Mouse (Mus musculus) layer of hippocampus, adult 8-10 months (tissue): Measurements from ENCODE around the gene Olfr623. TPM values are rescaled to one million over a fixed set of nuclear protein-coding genes. Genes with fewer than 3 reads are reported as not detected.

Experiments
- DNase-seq, 2 experiments: peaks; one replicate each; pipeline ENCODE4 v3.0.0; 2022; ENCODE audit warnings: low spot score in 2 of 2
- total RNA-seq, 4 experiments: library from RNA; stranded (reverse); gene quantifications; 2 replicates each; pipeline ENCODE4 v1.2.4; 2022

Gene Olfr623
- not detected for total RNA-seq

GRCm38 (mm10) chr7:103663598-103663997 lies at the start of gene Olfr623:
Gene Olfr623 (minus strand): TSS chr7:103663698.
- no peak for DNase-seq

- DNase-seq, result no peak
These were observed 48.5 kb upstream of the Olfr623 start for GRCm38 (mm10) chr7:103712024-103712423.

GRCm38 (mm10) chr7:103699469-103699868 lies 36.0 kb upstream of the Olfr623 start:
- no peak for DNase-seq

GRCm38 (mm10) chr7:103682420-103682819 lies 18.9 kb upstream of the Olfr623 start, which contains the start of gene Olfr625-ps1:
Gene Olfr625-ps1 (plus strand): TSS chr7:103682720.
- no peak for DNase-seq

GRCm38 (mm10) chr7:103671091-103671490 lies 7.6 kb upstream of the Olfr623 start, which contains the start of gene Olfr624:
Gene Olfr624 (minus strand): TSS chr7:103671191.
- DNase-seq, result no peak

GRCm38 (mm10) chr7:103644070-103644469 lies 19.4 kb downstream of the Olfr623 start:
- DNase-seq, result no peak

- no peak for DNase-seq
These were observed 20.9 kb downstream of the Olfr623 start, which contains the start of gene Olfr622 for GRCm38 (mm10) chr7:103642602-103643001. Gene Olfr622 (minus strand): TSS chr7:103642702.

GRCm38 (mm10) chr7:103636795-103637194 lies 26.7 kb downstream of the Olfr623 start:
- DNase-seq, result no peak

- DNase-seq, result no peak
These were observed 51.1 kb downstream of the Olfr623 start, which contains the start of gene Olfr620 for GRCm38 (mm10) chr7:103612434-103612833. Gene Olfr620 (minus strand): TSS chr7:103612534.

Other genes with a start within 250 kb of the Olfr623 start
- not detected for gene Usp17lc, start 248.6 kb downstream of the Olfr623 start, total RNA-seq
- not detected for gene Olfr605, start 218.3 kb downstream of the Olfr623 start, total RNA-seq
- not detected for gene Olfr606, start 214.7 kb downstream of the Olfr623 start, total RNA-seq
- not detected for gene Olfr607, start 199.5 kb downstream of the Olfr623 start, total RNA-seq
- not detected for gene Olfr608, start 193.8 kb downstream of the Olfr623 start, total RNA-seq
- not detected for gene Olfr609, start 165.6 kb downstream of the Olfr623 start, total RNA-seq
- gene Olfr610, start 151.6 kb downstream of the Olfr623 start, total RNA-seq, result not detected
- gene Olfr611, start 142.9 kb downstream of the Olfr623 start, total RNA-seq, result not detected
- gene Olfr612, start 121.0 kb downstream of the Olfr623 start, total RNA-seq, result not detected
- gene Olfr613, start 115.6 kb downstream of the Olfr623 start, total RNA-seq, result not detected
- not detected for gene Olfr615, start 107.6 kb downstream of the Olfr623 start, total RNA-seq
- not detected for gene Olfr616, start 94.6 kb downstream of the Olfr623 start, total RNA-seq
- gene Olfr617, start 90.6 kb downstream of the Olfr623 start, total RNA-seq, result not detected
- gene Olfr618, start 73.6 kb downstream of the Olfr623 start, total RNA-seq, result not detected
- not detected for gene Olfr619, start 63.1 kb downstream of the Olfr623 start, total RNA-seq
- gene Olfr620, start 51.2 kb downstream of the Olfr623 start, total RNA-seq, result not detected
- gene Olfr622, start 21.0 kb downstream of the Olfr623 start, total RNA-seq, result not detected
- gene Olfr624, start 7.5 kb upstream of the Olfr623 start, total RNA-seq, result under 1 TPM in 1 of 4 experiments, not detected in 3; 0.06 TPM
- not detected for gene Olfr625-ps1, start 19.0 kb upstream of the Olfr623 start, total RNA-seq
- gene Olfr243, start 51.0 kb upstream of the Olfr623 start, total RNA-seq, result not detected
- not detected for gene Olfr628, start 66.7 kb upstream of the Olfr623 start, total RNA-seq
- not detected for gene Olfr629, start 81.2 kb upstream of the Olfr623 start, total RNA-seq
- not detected for gene Olfr630, start 93.6 kb upstream of the Olfr623 start, total RNA-seq
- not detected for gene Olfr69, start 107.9 kb upstream of the Olfr623 start, total RNA-seq
- gene Olfr68, start 116.0 kb upstream of the Olfr623 start, total RNA-seq, result not detected
- gene Olfr67, start 128.1 kb upstream of the Olfr623 start, total RNA-seq, result not detected
- gene Hbb-bt, start 150.3 kb upstream of the Olfr623 start, total RNA-seq, result 10 to 100 TPM; 18.7 to 28.1 (median 21.1) TPM
- 100 to 1,000 TPM; 155 to 350 (median 222) TPM for gene Hbb-bs, start 164.4 kb upstream of the Olfr623 start, total RNA-seq
- not detected for gene Hbb-bh2, start 176.8 kb upstream of the Olfr623 start, total RNA-seq
- not detected for gene Hbb-bh1, start 179.5 kb upstream of the Olfr623 start, total RNA-seq
- not detected for gene Hbb-y, start 189.5 kb upstream of the Olfr623 start, total RNA-seq
- gene Olfr66, start 222.6 kb upstream of the Olfr623 start, total RNA-seq, result not detected
- not detected for gene Olfr64, start 230.8 kb upstream of the Olfr623 start, total RNA-seq
- gene Olfr65, start 239.8 kb upstream of the Olfr623 start, total RNA-seq, result not detected